Mouse (Mus musculus) brain, adult 2 months (tissue): ENCODE data around the gene Lypd5.

Experiments
- DNase-seq: peaks from one replicate; pipeline ENCODE4 v3.0.0; 2011; ENCODE audit warnings: low read depth, low spot score

The Lypd5 gene

GRCm38 (mm10) chr7:24359269-24359668 lies 10.3 kb downstream of the Lypd5 start:
- no peak for DNase-seq

GRCm38 (mm10) chr7:24361001-24361400 lies 12.0 kb downstream of the Lypd5 start:
- DNase-seq = no peak

GRCm38 (mm10) chr7:24363228-24363627 lies 14.2 kb downstream of the Lypd5 start:
- peak; percentile 53 for DNase-seq

GRCm38 (mm10) chr7:24364827-24365226 lies 15.8 kb downstream of the Lypd5 start:
- DNase-seq = peak; percentile 90

- no peak for DNase-seq
Measured at GRCm38 (mm10) chr7:24365258-24366014, 16.4 kb downstream of the Lypd5 start.

GRCm38 (mm10) chr7:24366716-24367632 lies 18.0 kb downstream of the Lypd5 start:
- DNase-seq = no peak

GRCm38 (mm10) chr7:24368226-24368625 lies 19.2 kb downstream of the Lypd5 start:
- DNase-seq = no peak

GRCm38 (mm10) chr7:24368946-24369345 lies 19.9 kb downstream of the Lypd5 start:
- DNase-seq = no peak

GRCm38 (mm10) chr7:24369731-24370541 lies 20.9 kb downstream of the Lypd5 start, which contains the start of gene Kcnn4:
Kcnn4 (plus strand) TSS chr7:24370263.
- no peak for DNase-seq

GRCm38 (mm10) chr7:24371012-24371808 lies 22.2 kb downstream of the Lypd5 start:
- DNase-seq = no peak

GRCm38 (mm10) chr7:24371809-24372145 lies 22.8 kb downstream of the Lypd5 start:
- DNase-seq = no peak

- DNase-seq = no peak
Measured at GRCm38 (mm10) chr7:24372300-24372699, 23.3 kb downstream of the Lypd5 start.

- DNase-seq = no peak
Measured at GRCm38 (mm10) chr7:24372786-24373185, 23.8 kb downstream of the Lypd5 start.

GRCm38 (mm10) chr7:24373538-24374379 lies 24.8 kb downstream of the Lypd5 start:
- DNase-seq = peak; percentile 53

- DNase-seq = no peak
Measured at GRCm38 (mm10) chr7:24376456-24376855, 27.5 kb downstream of the Lypd5 start.

- DNase-seq = no peak
Measured at GRCm38 (mm10) chr7:24377091-24377865, 28.3 kb downstream of the Lypd5 start.

GRCm38 (mm10) chr7:24378049-24378701 lies 29.2 kb downstream of the Lypd5 start:
- no peak for DNase-seq

- DNase-seq = no peak
Measured at GRCm38 (mm10) chr7:24379934-24380333, 30.9 kb downstream of the Lypd5 start.

- DNase-seq = no peak
Measured at GRCm38 (mm10) chr7:24380370-24380769, 31.4 kb downstream of the Lypd5 start.
